1 mouse cellular context compared by ENCODE assay signal in genomic region chr7:133637361-133638305, GRCm38 (mm10).
A peak's percentile ranks its signal among the peaks of the same experiment; 100 is the strongest.
TF ChIP-seq lines count a peak whose summit lies in the region.

Gene Edrf1 (plus strand): TSS chr7:133637543.

TF ChIP-seq in CH12.LX, 34 proteins besides CTCF, POLR2A, EP300 and RAD21 (continued from another document):
- TF ChIP-seq USF1 (IDR thresholded peaks at IDR 0.05; ENCODE audit: low read depth, low read length) (no peak), CHD2 (IDR thresholded peaks at IDR 0.05; ENCODE audit: low read length) (peak; percentile 100), TCF12 (IDR thresholded peaks at IDR 0.05; ENCODE audit: low read depth, low read length) (peak; percentile 81)
